Mouse (Mus musculus): Measurements from ENCODE around the gene Tbata.

- TF ChIP-seq CTCF (conservative IDR thresholded peaks at IDR 0.05; ENCODE audit: insufficient read depth, insufficient read length, low read depth, low read length): no peak
- no peak for TF ChIP-seq POLR2A (IDR thresholded peaks at IDR 0.05; ENCODE audit: low read depth, low read length)
These were observed 65.1 kb downstream of the Tbata start for GRCm38 (mm10) chr10:61236683-61237390.
